Mouse (Mus musculus) liver, postnatal 0 days (tissue): ENCODE measurements around the gene Gtf2ird1.

Source experiments
- CTCF ChIP-seq: sonication (generic); IDR thresholded peaks from 2 replicates; pipeline ENCODE4 v1.5.1; 2016; ENCODE audit warnings: antibody characterized with exemption, low read depth
- EP300 ChIP-seq: IDR thresholded peaks from 2 replicates; pipeline ENCODE4 v1.6.1; 2016; ENCODE audit warnings: antibody characterized with exemption, low read depth, mild to moderate bottlenecking

GRCm38 (mm10) chr5:134323869-134324268, 132.6 kb downstream of the Gtf2ird1 start:
- TF ChIP-seq CTCF (no peak), EP300 (no peak)
